Mouse (Mus musculus) right cerebral cortex, postnatal 10 days (tissue): Measurements from ENCODE around the gene Uchl4.
"Not testable (repeated sequence)": the region's sequence is repeated elsewhere in the genome, so short reads cannot be mapped to it uniquely, and the experiment has no call there.

Source experiments
- DNase-seq, 2 experiments: peaks; one replicate each; pipeline ENCODE4 v3.0.0; 2021; ENCODE audit warnings: low spot score in 2 of 2

The Uchl4 gene

GRCm38 (mm10) chr9:64234768-64235435 is at the start of gene Uchl4:
Gene Uchl4 (plus strand): TSS chr9:64235201.
- DNase-seq, result peak in 1 of 2 experiments; percentile 16

- DNase-seq, result no peak
Observed at GRCm38 (mm10) chr9:64193879-64194278, 41.1 kb upstream of the Uchl4 start.

GRCm38 (mm10) chr9:64195554-64195953 is 39.4 kb upstream of the Uchl4 start:
- peak; percentile 66 to 71 for DNase-seq

GRCm38 (mm10) chr9:64197524-64197923 is 37.5 kb upstream of the Uchl4 start:
- no peak for DNase-seq

GRCm38 (mm10) chr9:64198068-64198762 is 36.8 kb upstream of the Uchl4 start:
- DNase-seq, result no peak

- DNase-seq, result not testable (repeated sequence)
Observed at GRCm38 (mm10) chr9:64198763-64199418, 36.1 kb upstream of the Uchl4 start.

GRCm38 (mm10) chr9:64199897-64200296 is 35.1 kb upstream of the Uchl4 start:
- DNase-seq, result no peak

GRCm38 (mm10) chr9:64202331-64202730 is 32.7 kb upstream of the Uchl4 start:
- DNase-seq, result no peak

GRCm38 (mm10) chr9:64202866-64203265 is 32.1 kb upstream of the Uchl4 start:
- no peak for DNase-seq

GRCm38 (mm10) chr9:64207509-64208084 is 27.4 kb upstream of the Uchl4 start:
- DNase-seq, result peak in 1 of 2 experiments; percentile 32

GRCm38 (mm10) chr9:64214452-64214851 is 20.5 kb upstream of the Uchl4 start:
- DNase-seq, result no peak

- no peak for DNase-seq
Observed at GRCm38 (mm10) chr9:64216090-64216489, 18.9 kb upstream of the Uchl4 start.

GRCm38 (mm10) chr9:64216641-64217040 is 18.4 kb upstream of the Uchl4 start:
- no peak for DNase-seq

- no peak for DNase-seq
Observed at GRCm38 (mm10) chr9:64217887-64218286, 17.1 kb upstream of the Uchl4 start.

GRCm38 (mm10) chr9:64219305-64219704 is 15.7 kb upstream of the Uchl4 start:
- no peak for DNase-seq

GRCm38 (mm10) chr9:64219772-64220420 is 15.1 kb upstream of the Uchl4 start:
- no peak for DNase-seq

- DNase-seq, result no peak
Observed at GRCm38 (mm10) chr9:64220603-64221002, 14.4 kb upstream of the Uchl4 start.

GRCm38 (mm10) chr9:64221480-64221879 is 13.5 kb upstream of the Uchl4 start:
- DNase-seq, result no peak

- DNase-seq, result no peak
Observed at GRCm38 (mm10) chr9:64222098-64222497, 12.9 kb upstream of the Uchl4 start.

- DNase-seq, result no peak
Observed at GRCm38 (mm10) chr9:64225805-64226204, 9.2 kb upstream of the Uchl4 start.

GRCm38 (mm10) chr9:64227736-64228135 is 7.3 kb upstream of the Uchl4 start:
- DNase-seq, result peak in 1 of 2 experiments; percentile 34

- peak in 1 of 2 experiments; percentile 61 for DNase-seq
Observed at GRCm38 (mm10) chr9:64228972-64229371, 6.0 kb upstream of the Uchl4 start.
